Mouse (Mus musculus) CH12F3 (cell line): ENCODE results near the gene Slfn14.
"Not testable (repeated sequence)": the region's sequence is repeated elsewhere in the genome, so short reads cannot be mapped to it uniquely, and the experiment has no call there.

Experiments used
- in situ Hi-C: fragments of 300-500 bp; cut with MboI; formaldehyde crosslinking; loops from 2 replicates; pipeline ENCODE4 v1.14.3; 2020; ENCODE audit warnings: low sequenced_read_pairs

The Slfn14 gene

GRCm38 (mm10) chr11:83286566-83286965 is at the start of gene Slfn14:
Gene Slfn14, minus strand, starts transcription at chr11:83286726.
- in situ Hi-C loops: no loop called here

GRCm38 (mm10) chr11:83335826-83336225 is 49.3 kb upstream of the Slfn14 start:
- in situ Hi-C loops: no loop called here

GRCm38 (mm10) chr11:83327427-83327826 is 40.9 kb upstream of the Slfn14 start:
- in situ Hi-C loops: no loop called here

- in situ Hi-C loops: not testable (repeated sequence)
Measured at GRCm38 (mm10) chr11:83326692-83327091, 40.2 kb upstream of the Slfn14 start.

DNA sequence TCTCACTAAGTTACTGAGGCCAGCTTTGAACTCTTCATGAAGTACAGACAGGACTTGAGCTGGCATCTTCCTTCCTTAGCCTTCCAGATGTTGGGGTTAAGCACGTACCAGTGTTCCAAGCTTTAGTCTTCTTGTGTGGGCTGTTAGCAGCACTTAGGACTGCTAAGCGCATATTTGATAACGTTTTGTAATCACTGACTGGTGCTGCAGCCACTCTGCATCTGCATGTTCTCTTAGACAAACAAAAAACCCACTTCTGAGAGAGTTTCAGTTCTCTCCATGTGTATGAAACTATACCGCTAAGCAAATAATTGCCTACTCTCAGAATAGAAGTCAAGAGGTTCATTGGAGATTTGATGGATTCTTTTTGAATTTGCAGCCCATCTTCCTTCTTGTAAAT is 32.5 kb upstream of the Slfn14 start:
- in situ Hi-C loops: no loop called here

DNA sequence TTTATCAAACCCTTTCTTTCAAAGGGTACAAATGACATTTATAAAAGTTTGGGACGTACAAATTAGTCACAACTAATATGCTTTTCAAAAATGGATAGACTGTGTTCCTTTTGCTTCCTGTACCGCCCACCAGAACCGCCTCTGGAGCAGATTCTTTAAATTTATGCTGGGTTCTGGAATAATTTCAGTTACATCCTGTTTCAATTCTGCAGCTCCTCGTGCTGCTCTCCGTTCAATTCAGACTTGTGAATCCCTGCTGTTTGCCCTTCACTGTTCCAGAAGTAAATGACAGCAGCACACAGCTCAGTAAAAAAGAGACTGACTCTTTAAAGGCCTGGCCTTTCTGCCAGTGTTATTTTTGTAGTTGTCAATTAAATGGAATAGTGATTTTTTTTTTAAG is 25.9 kb upstream of the Slfn14 start:
- in situ Hi-C loops: no loop called here

- in situ Hi-C loops: no loop called here
Measured at GRCm38 (mm10) chr11:83306700-83307253, 20.3 kb upstream of the Slfn14 start.

DNA sequence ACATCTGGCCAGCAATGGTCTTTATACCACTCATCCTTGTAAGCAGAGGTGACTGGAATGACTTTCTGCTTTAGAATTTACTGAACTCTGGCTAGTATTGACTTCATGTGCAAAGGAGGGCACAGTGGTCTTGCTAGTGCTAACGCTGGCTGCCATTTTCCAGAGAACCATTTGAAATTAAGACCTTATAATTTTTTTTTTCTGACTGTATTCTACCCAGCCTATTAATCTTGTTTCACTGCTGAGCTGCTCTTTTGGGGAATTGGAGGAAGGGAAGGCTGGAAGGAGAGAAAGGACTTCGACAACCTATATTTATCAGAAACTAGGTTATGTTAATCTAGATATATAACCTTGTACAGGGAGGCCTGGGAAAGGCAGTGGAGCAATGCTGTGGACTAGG is 18.0 kb upstream of the Slfn14 start:
- in situ Hi-C loops: no loop called here

DNA sequence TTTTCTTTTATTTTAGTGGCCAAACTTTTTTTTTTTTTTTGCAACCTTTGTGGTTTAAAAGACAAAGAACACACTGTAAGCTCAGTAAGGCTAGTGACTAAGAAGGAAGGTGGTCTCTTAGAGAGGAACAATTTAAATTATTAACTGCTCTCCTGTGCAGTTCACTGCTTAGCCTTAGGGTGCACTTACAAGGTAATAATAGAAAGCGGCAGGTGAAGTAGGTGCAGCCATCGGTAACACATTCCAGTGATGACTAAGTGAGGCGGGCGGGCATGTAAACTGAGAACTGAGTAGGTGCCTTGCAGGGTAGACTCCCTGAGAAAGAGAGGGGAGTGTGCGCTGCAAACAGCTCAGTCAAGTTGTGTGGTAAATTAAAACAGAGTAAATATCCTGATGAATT is 17.2 kb upstream of the Slfn14 start:
- in situ Hi-C loops: no loop called here

- in situ Hi-C loops: no loop called here
Measured at GRCm38 (mm10) chr11:83302526-83303251, 16.2 kb upstream of the Slfn14 start, which contains the start of gene Pex12. Gene Pex12, minus strand, starts transcription at chr11:83302586.

GRCm38 (mm10) chr11:83302124-83302523 is 15.6 kb upstream of the Slfn14 start:
- in situ Hi-C loops: no loop called here

DNA sequence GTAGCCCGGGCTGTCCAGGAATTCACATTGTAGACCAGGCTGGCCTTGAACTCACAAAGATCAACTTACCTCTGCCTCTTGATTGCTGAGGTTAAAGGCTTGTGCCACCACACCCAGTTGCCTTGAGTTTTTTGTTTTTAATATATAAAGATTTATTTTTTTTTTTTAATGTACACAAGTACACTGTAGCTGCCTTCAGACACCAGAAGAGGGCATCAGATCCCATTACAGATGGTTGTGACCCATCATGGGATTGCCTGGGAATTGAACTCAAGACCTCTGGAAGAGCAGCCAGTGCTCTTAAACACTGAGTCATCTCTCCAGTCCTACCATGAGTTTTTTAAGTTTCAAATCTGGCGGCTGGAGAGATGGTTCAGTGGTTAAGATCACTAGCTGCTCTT is 14.9 kb upstream of the Slfn14 start:
- in situ Hi-C loops: no loop called here

- in situ Hi-C loops: no loop called here
Measured at GRCm38 (mm10) chr11:83299724-83300123, 13.2 kb upstream of the Slfn14 start.

- in situ Hi-C loops: no loop called here
Measured at GRCm38 (mm10) chr11:83298225-83299195, 12.0 kb upstream of the Slfn14 start, which contains the start of gene Ap2b1. Gene Ap2b1, plus strand, starts transcription at chr11:83299024.

DNA sequence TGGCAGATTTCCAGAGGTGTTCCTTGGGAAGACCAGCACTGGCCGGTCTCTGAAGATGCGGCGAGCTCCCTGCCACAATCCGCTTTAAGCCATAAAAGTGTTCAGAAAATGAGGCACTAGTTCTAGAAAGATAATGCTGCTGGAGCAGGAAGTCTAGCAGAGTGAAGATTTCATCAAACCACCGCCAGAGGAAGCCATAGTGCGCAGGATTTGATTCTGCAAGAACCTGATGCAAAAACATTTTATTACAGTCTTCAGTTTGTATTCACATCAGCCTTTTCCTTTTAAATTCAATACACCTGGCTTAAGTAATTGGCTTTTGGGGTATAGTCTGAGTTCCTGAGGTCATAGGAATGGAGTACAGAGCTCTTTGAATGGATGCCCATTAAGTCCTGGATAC is 11.3 kb upstream of the Slfn14 start:
- in situ Hi-C loops: no loop called here

DNA sequence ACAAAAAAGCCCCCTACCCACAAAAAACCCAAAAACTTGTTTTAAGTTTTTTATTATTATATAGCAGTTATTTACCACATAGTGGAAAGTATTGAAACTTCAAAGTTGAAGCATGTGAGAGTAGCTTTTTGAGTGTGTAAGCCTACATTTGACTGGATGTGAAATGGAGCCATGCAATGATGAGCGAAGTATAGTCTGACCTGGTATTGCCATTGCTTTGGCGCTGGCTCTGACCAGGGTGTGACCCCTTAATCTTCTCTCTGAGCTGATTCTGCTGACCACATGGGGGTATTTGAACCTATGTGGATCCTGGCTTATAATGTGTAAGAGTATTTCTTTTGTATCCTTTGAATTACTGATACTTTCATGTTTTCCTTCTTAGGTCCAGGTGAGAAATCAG is 7.6 kb upstream of the Slfn14 start:
- in situ Hi-C loops: no loop called here

DNA sequence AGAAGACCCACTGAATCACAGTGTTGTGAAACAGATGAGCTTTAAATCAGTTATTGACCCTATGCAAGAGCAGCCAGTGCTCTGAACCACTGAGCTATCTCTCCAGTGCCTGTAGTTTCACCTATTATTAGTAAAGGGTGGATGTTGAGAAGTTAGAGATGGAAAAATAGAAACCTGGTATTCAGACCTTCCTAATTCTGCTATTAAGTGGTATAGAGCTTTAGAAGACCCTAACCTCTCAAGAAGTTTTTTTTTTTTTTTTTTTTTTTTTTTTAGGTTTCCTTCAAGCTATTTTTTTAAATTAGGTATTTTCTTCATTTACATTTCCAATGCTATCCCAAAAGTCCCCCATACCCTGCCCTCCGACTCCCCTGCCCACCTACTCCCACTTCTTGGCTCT is 6.7 kb upstream of the Slfn14 start:
- in situ Hi-C loops: no loop called here

- in situ Hi-C loops: no loop called here
Measured at GRCm38 (mm10) chr11:83292251-83292587, 5.7 kb upstream of the Slfn14 start.

DNA sequence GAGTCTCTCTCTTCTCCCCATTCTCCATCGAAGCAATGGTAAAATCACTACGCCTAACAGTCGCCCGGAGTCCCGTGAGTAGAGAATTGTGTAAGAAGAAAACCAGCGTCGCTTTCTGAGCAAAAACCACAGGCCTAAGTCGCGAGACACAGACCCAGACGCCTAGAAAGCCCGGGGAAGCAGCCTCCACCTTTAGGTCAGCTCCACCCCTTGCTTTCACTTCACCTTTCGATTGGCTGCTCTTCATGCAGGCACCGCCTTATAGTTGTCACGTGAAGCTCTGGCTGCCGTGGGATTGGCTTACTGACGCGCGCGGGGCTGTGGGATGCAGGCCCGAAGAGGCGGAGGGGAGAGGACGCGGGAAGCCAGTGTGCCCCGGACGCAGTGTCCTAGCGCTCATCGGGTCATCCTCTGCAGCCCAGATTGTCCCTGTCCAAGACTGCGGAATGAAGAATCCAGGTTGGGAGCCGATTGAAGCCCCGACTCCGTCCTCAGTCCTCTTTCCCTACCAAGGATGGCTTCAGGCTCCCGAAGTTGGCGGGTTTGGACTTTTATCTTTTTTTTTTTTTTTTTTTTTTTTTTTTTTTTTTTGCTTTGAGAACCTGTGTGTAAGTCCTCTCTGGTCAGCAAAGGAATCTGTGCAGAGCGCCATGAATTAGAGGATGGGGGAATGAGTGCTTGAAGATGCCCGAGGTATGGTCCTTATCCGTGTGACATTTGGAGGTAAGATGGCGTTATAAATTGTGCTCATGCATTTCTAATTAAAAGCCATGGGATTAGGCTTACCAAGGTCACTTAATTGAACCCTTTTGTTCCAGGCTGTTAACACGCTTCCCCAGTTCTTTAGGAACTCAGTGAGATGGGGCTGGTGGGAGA is 5.1 kb upstream of the Slfn14 start:
- in situ Hi-C loops: no loop called here

- in situ Hi-C loops: no loop called here
Measured at GRCm38 (mm10) chr11:83289633-83290032, 3.1 kb upstream of the Slfn14 start.

DNA sequence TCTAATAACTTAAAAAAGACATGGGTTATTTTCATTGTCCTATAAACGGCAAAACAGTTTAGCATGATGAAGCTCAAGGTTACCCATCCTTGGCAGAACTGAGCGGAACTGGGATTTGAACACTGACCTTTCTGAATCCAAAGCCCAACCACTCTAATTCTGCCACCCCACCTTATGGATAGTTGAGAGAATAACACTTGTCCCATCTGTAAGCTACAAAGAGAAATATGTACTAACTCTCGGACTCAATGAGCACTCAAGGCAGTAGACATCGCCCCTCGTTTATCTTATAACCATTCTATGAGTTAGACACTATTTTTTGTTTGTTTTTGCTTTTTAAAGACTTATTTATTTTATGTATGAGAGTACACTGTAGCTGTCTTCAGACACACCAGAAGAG is 2.5 kb upstream of the Slfn14 start:
- in situ Hi-C loops: no loop called here
